ENCODE assay signal across 21 mouse cellular contexts in the genomic region with DNA sequence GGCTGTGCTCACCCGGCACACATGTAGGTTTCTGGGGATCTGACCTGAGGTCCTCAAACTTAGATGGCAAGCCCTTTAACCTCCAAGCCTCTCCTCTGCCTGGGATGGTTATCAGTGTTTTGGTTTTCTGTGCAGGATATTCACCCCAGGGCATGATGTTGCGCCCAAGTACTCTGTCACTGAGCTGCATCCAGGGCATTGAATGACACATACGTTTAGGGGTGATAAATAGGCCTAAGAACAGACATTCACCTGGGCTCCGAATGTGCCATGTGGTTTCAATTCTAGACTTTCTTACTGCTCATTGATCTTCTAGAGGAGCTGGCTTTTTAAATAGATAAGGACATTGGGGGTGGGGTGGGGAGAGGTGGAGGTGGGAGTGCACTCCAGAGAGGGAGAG.
DNase-seq lines count a peak whose midpoint lies in the region; ATAC-seq and TF ChIP-seq lines count a peak whose summit lies in the region.
"Had no signal": no experiment of that assay in that cellular context is flagged by ENCODE, and none has a peak within 500 bp of the region (broad histone marks: within the 10 kb centered on the region; RNA-seq: fewer than 3 reads in every experiment).

No protein-coding gene starts in this region.

- H3K27me3 ChIP-seq in cerebellum, adult 2 months (ENCODE audit: control insufficient read depth, insufficient read depth, low read length), result no peaks in the 10 kb centered on the region
- H3K27me3 ChIP-seq: embryonic facial prominence, embryonic 13.5 days; embryonic facial prominence, embryonic 15.5 days; forebrain, embryonic 12.5 days; Patski had no signal

- H3K27ac ChIP-seq in cerebellum, adult 2 months (ENCODE audit: insufficient read depth, low read length), result no peak overlapping the region
- H3K27ac ChIP-seq: embryonic facial prominence, embryonic 13.5 days; embryonic facial prominence, embryonic 15.5 days; forebrain, embryonic 10.5 days; forebrain, embryonic 12.5 days had no signal

- peak; percentile 21 for DNase-seq in CD4-positive, CD25-positive, alpha-beta regulatory T cell, adult 2 months (ENCODE audit: low read depth, low spot score)
- DNase-seq in testis, postnatal 14 days (ENCODE audit: low spot score), result peak; percentile 1
- DNase-seq in testis, postnatal 10 days (ENCODE audit: low spot score), result no peak
- peak; percentile 60 for DNase-seq in induced T-regulatory cell, adult 2 months (ENCODE audit: low read depth)
- no peak for DNase-seq in spleen, adult 18-20 months
- DNase-seq in cerebellum, adult 2 months, result no peak
- DNase-seq: cerebellum, adult 11-12 months; cerebellum, adult 8-10 months; cerebellum, adult 9-11 months; cerebellum, postnatal 14 days; cerebellum, postnatal 36 days; embryo, embryonic 11 days had no signal

- H3K4me1 ChIP-seq in cerebellum, adult 2 months (ENCODE audit: control insufficient read depth, insufficient read depth, low read length), result peaks cover 9% of the 10 kb centered on the region

- no peak overlapping the region for H3K4me3 ChIP-seq in cerebellum, adult 2 months (replicated peaks; ENCODE audit: insufficient read depth, low read depth, low read length)
- H3K4me3 ChIP-seq: embryonic facial prominence, embryonic 13.5 days; embryonic facial prominence, embryonic 15.5 days; erythroblast, embryonic 14.5 days; forebrain, embryonic 10.5 days; forebrain, embryonic 12.5 days had no signal

- ATAC-seq in CD4-positive, CD25-positive, alpha-beta regulatory T cell, adult 4 months, result no peak
- ATAC-seq: forebrain, embryonic 14.5 days; forebrain, embryonic 16.5 days; Patski had no signal

- TF ChIP-seq POLR2A in cerebellum, adult 2 months (IDR thresholded peaks at IDR 0.05; ENCODE audit: borderline replicate concordance, insufficient read depth, low read length), result no peak

- WGBS in cerebellum, adult 2 months, result 91% methylated on average over 4 of the region's 4 CpGs

- TF ChIP-seq CTCF in cerebellum, adult 2 months (IDR thresholded peaks at IDR 0.05; ENCODE audit: borderline replicate concordance, insufficient read depth, low read depth, low read length), result no peak

Comparison
In these comparisons a context has a peak if more than half of its experiments do, and no peak if none do; other contexts are left out.
1. DNase-seq: peak in CD4-positive, CD25-positive, alpha-beta regulatory T cell, adult 2 months (single experiment), testis, postnatal 14 days (single experiment) and induced T-regulatory cell, adult 2 months (single experiment); none in testis, postnatal 10 days (single experiment), spleen, adult 18-20 months (0 of 2) and cerebellum, adult 2 months (0 of 2).